Comparison of ENCODE assay signal across 7 mouse cellular contexts in genomic region chr17:35162730-35163129, GRCm38 (mm10). TPM values are rescaled to one million over a fixed set of nuclear protein-coding genes. Genes with fewer than 3 reads are reported as not detected.
DNase-seq lines count a peak whose midpoint lies in the region; ATAC-seq and TF ChIP-seq lines count a peak whose summit lies in the region.

No protein-coding gene starts in this region.

- WGBS in hindbrain, embryonic 12.5 days, result 57% methylated on average over 12 of the region's 12 CpGs
- WGBS in limb, embryonic 15.5 days, result 42% methylated on average over 12 of the region's 12 CpGs
- WGBS in neural tube, embryonic 12.5 days, result 69% methylated on average over 12 of the region's 12 CpGs

- no peaks in the 10 kb centered on the region for H3K27me3 ChIP-seq in hindbrain, embryonic 12.5 days
- no peaks in the 10 kb centered on the region for H3K27me3 ChIP-seq in limb, embryonic 15.5 days
- no peaks in the 10 kb centered on the region for H3K27me3 ChIP-seq in neural tube, embryonic 12.5 days (replicated peaks)

- no peak for TF ChIP-seq CTCF in cortical plate, adult 2 months (IDR thresholded peaks at IDR 0.05; ENCODE audit: extremely low read depth, insufficient read depth, low read length)

- peak overlapping the region; percentile 93 for H3K4me2 ChIP-seq in hindbrain, embryonic 12.5 days (replicated peaks)
- peak overlapping the region; percentile 74 for H3K4me2 ChIP-seq in limb, embryonic 15.5 days
- H3K4me2 ChIP-seq in neural tube, embryonic 12.5 days (replicated peaks), result peak overlapping the region; percentile 92

- H3K27ac ChIP-seq in cortical plate, adult 2 months (ENCODE audit: insufficient read depth, low read length), result no peak overlapping the region
- peak overlapping the region; percentile 12; the same call in 1 of the 2 replicates for H3K27ac ChIP-seq in hindbrain, embryonic 12.5 days
- H3K27ac ChIP-seq in limb, embryonic 15.5 days, result no peak overlapping the region
- no peak overlapping the region for H3K27ac ChIP-seq in neural tube, embryonic 12.5 days

- H3K9me3 ChIP-seq in hindbrain, embryonic 12.5 days (replicated peaks), result no peaks in the 10 kb centered on the region
- no peaks in the 10 kb centered on the region for H3K9me3 ChIP-seq in limb, embryonic 15.5 days
- H3K9me3 ChIP-seq in neural tube, embryonic 12.5 days, result no peaks in the 10 kb centered on the region

- peak; percentile 39 for DNase-seq in adipocyte (ENCODE audit: low spot score)
- no peak for DNase-seq in ovary, postnatal 10 days (ENCODE audit: low spot score)

- H3K36me3 ChIP-seq in hindbrain, embryonic 12.5 days, result peaks cover 44% of the 10 kb centered on the region
- H3K36me3 ChIP-seq in limb, embryonic 15.5 days, result peaks cover 47% of the 10 kb centered on the region
- peaks cover 44% of the 10 kb centered on the region for H3K36me3 ChIP-seq in neural tube, embryonic 12.5 days

- peak overlapping the region; percentile 100 for H3K9ac ChIP-seq in hindbrain, embryonic 12.5 days
- H3K9ac ChIP-seq in limb, embryonic 15.5 days, result peak overlapping the region; percentile 100; the same call in 1 of the 2 replicates
- H3K9ac ChIP-seq in neural tube, embryonic 12.5 days, result peak overlapping the region; percentile 100

- H3K4me3 ChIP-seq in cortical plate, adult 2 months (ENCODE audit: insufficient read depth, low read length), result peak overlapping the region; percentile 49
- peak overlapping the region; percentile 99 for H3K4me3 ChIP-seq in hindbrain, embryonic 12.5 days
- H3K4me3 ChIP-seq in limb, embryonic 15.5 days, result peak overlapping the region; percentile 100
- H3K4me3 ChIP-seq in neural tube, embryonic 12.5 days, result peak overlapping the region; percentile 99

- TF ChIP-seq POLR2A in cortical plate, adult 2 months (IDR thresholded peaks at IDR 0.05; ENCODE audit: extremely low read depth, insufficient read depth, low read length), result no peak

- H3K4me1 ChIP-seq in cortical plate, adult 2 months (ENCODE audit: control insufficient read depth, insufficient read depth, low read length), result peaks cover 5% of the 10 kb centered on the region
- H3K4me1 ChIP-seq in hindbrain, embryonic 12.5 days, result peaks cover 33% of the 10 kb centered on the region
- peaks cover 35% of the 10 kb centered on the region for H3K4me1 ChIP-seq in limb, embryonic 15.5 days
- H3K4me1 ChIP-seq in neural tube, embryonic 12.5 days, result peaks cover 30% of the 10 kb centered on the region

- ATAC-seq in hindbrain, embryonic 12.5 days (ENCODE audit: low FRiP score), result no peak
- ATAC-seq in limb, embryonic 15.5 days (ENCODE audit: insufficient number of reproducible peaks, low FRiP score, low TSS enrichment, low read depth), result no peak
- no peak for ATAC-seq in neural tube, embryonic 12.5 days (ENCODE audit: low FRiP score, low read depth)
- no peak for ATAC-seq in megakaryocyte progenitor cell, adult 5-6 weeks (replicated peaks; ENCODE audit: poor library complexity)

RNA-seq across cellular contexts. Expression of gene Prrc2a, which starts 2.0 kb away (rescaled TPM):
- 269 and 273 TPM in 2 replicates for polyA plus RNA-seq in cortical plate, adult 2 months (2012; rRNA removed)
- 206 and 213 TPM in 2 replicates for polyA plus RNA-seq in hindbrain, embryonic 12.5 days (2016; fragmentation: Nextera tagmentation; extraction: Ambion mirVana)
- 142 and 147 TPM in 2 replicates for polyA plus RNA-seq in limb, embryonic 15.5 days (2015; fragmentation: Nextera tagmentation; extraction: Ambion mirVana)
- polyA plus RNA-seq in neural tube, embryonic 12.5 days (2016; fragmentation: Nextera tagmentation; extraction: Ambion mirVana), result 205 and 224 TPM in 2 replicates
- 228 and 262 TPM in 2 replicates for total RNA-seq in megakaryocyte progenitor cell, adult 5-6 weeks (2015)
- total RNA-seq in megakaryocyte progenitor cell, adult 5-6 weeks (2017), result 59.6 and 63.9 TPM in 2 replicates

RNA-seq across cellular contexts. Expression of gene Aif1, which starts 13.1 kb away (rescaled TPM):
- 13.0 and 13.2 TPM in 2 replicates for polyA plus RNA-seq in cortical plate, adult 2 months (2012; rRNA removed)
- polyA plus RNA-seq in hindbrain, embryonic 12.5 days (2016; fragmentation: Nextera tagmentation; extraction: Ambion mirVana), result 7.8 and 7.9 TPM in 2 replicates
- polyA plus RNA-seq in limb, embryonic 15.5 days (2015; fragmentation: Nextera tagmentation; extraction: Ambion mirVana), result 14.6 and 18.6 TPM in 2 replicates
- polyA plus RNA-seq in neural tube, embryonic 12.5 days (2016; fragmentation: Nextera tagmentation; extraction: Ambion mirVana), result 8.3 and 9.1 TPM in 2 replicates
- total RNA-seq in megakaryocyte progenitor cell, adult 5-6 weeks (2015), result 5.8 and 12.4 TPM in 2 replicates
- total RNA-seq in megakaryocyte progenitor cell, adult 5-6 weeks (2017), result 8.9 and 11.5 TPM in 2 replicates

RNA-seq across cellular contexts. Expression of gene Lst1, which starts 25.5 kb away (rescaled TPM):
- 18.9 and 20.2 TPM in 2 replicates for polyA plus RNA-seq in cortical plate, adult 2 months (2012; rRNA removed)
- 6.1 and 6.9 TPM in 2 replicates for polyA plus RNA-seq in hindbrain, embryonic 12.5 days (2016; fragmentation: Nextera tagmentation; extraction: Ambion mirVana)
- 25.8 and 27.5 TPM in 2 replicates for polyA plus RNA-seq in limb, embryonic 15.5 days (2015; fragmentation: Nextera tagmentation; extraction: Ambion mirVana)
- polyA plus RNA-seq in neural tube, embryonic 12.5 days (2016; fragmentation: Nextera tagmentation; extraction: Ambion mirVana), result 6.8 and 7.0 TPM in 2 replicates
- total RNA-seq in megakaryocyte progenitor cell, adult 5-6 weeks (2015), result 65.2 and 70.1 TPM in 2 replicates
- total RNA-seq in megakaryocyte progenitor cell, adult 5-6 weeks (2017), result 47.2 and 99.6 TPM in 2 replicates

RNA-seq across cellular contexts. Expression of gene Bag6, which starts 27.8 kb away (rescaled TPM):
- 194 and 212 TPM in 2 replicates for polyA plus RNA-seq in cortical plate, adult 2 months (2012; rRNA removed)
- 87.9 and 88.3 TPM in 2 replicates for polyA plus RNA-seq in hindbrain, embryonic 12.5 days (2016; fragmentation: Nextera tagmentation; extraction: Ambion mirVana)
- 49.6 and 51.8 TPM in 2 replicates for polyA plus RNA-seq in limb, embryonic 15.5 days (2015; fragmentation: Nextera tagmentation; extraction: Ambion mirVana)
- polyA plus RNA-seq in neural tube, embryonic 12.5 days (2016; fragmentation: Nextera tagmentation; extraction: Ambion mirVana), result 82.8 and 84.5 TPM in 2 replicates
- total RNA-seq in megakaryocyte progenitor cell, adult 5-6 weeks (2015), result 73.9 and 78.5 TPM in 2 replicates
- total RNA-seq in megakaryocyte progenitor cell, adult 5-6 weeks (2017), result 77.3 and 88.5 TPM in 2 replicates

RNA-seq across cellular contexts. Expression of gene Apom, which starts 30.9 kb away (rescaled TPM):
- polyA plus RNA-seq in cortical plate, adult 2 months (2012; rRNA removed), result 0.13 TPM in 2 replicates
- polyA plus RNA-seq in hindbrain, embryonic 12.5 days (2016; fragmentation: Nextera tagmentation; extraction: Ambion mirVana), result 0.39 TPM in 1 of 2 replicates, not detected in the other
- 0.52 and 2.0 TPM in 2 replicates for polyA plus RNA-seq in limb, embryonic 15.5 days (2015; fragmentation: Nextera tagmentation; extraction: Ambion mirVana)
- 0.32 and 0.93 TPM in 2 replicates for polyA plus RNA-seq in neural tube, embryonic 12.5 days (2016; fragmentation: Nextera tagmentation; extraction: Ambion mirVana)
- not detected in 2 replicates for total RNA-seq in megakaryocyte progenitor cell, adult 5-6 weeks (2015)
- not detected in 2 replicates for total RNA-seq in megakaryocyte progenitor cell, adult 5-6 weeks (2017)

Comparison
In these comparisons a context has a peak if more than half of its experiments do, and no peak if none do; other contexts are left out.
1. H3K4me3 ChIP-seq: peak in every context shown above with its lines; median percentile 100 in limb, embryonic 15.5 days; 99 in hindbrain, embryonic 12.5 days; 99 in neural tube, embryonic 12.5 days; 49 in cortical plate, adult 2 months.